Mouse (Mus musculus) heart, postnatal 0 days (tissue): ENCODE data around the gene 9130019O22Rik. TPM values are rescaled to one million over a fixed set of nuclear protein-coding genes. Genes with fewer than 3 reads are reported as not detected.
"Not testable (repeated sequence)": the region's sequence is repeated elsewhere in the genome, so short reads cannot be mapped to it uniquely, and the experiment has no call there.

Experiments used
- ATAC-seq: fragments of 200-750 bp; cut with Nextera tagmentation; 2 replicates; pipeline ENCODE4 v1.8.0; 2017; ENCODE audit warnings: low read depth, moderate number of reproducible peaks, moderate library complexity; ENCODE audit not compliant: insufficient read depth
- DNase-seq: peaks from one replicate; pipeline ENCODE4 v3.0.0-alpha.2; 2016; ENCODE audit warnings: low spot score
- H3K27ac ChIP-seq: fragments of 300-500 bp; sonication (generic); 2 replicates; pipeline ENCODE4 v1.5.1; 2014; ENCODE audit warnings: low read depth, mild to moderate bottlenecking
- H3K27me3 ChIP-seq: fragments of 300-500 bp; sonication (generic); 2 replicates; pipeline ENCODE4 v1.6.1; 2014; ENCODE audit warnings: low read length, mixed read lengths; ENCODE audit not compliant: control insufficient read depth, insufficient read depth
- H3K36me3 ChIP-seq: fragments of 300-500 bp; sonication (generic); replicated peaks from 2 replicates; pipeline ENCODE4 v1.6.1; 2014; ENCODE audit warnings: low read length, mixed read lengths; ENCODE audit not compliant: control insufficient read depth, insufficient read depth
- H3K4me1 ChIP-seq: fragments of 300-500 bp; sonication (generic); 2 replicates; pipeline ENCODE4 v1.6.1; 2014; ENCODE audit warnings: antibody characterized with exemption; ENCODE audit not compliant: control insufficient read depth, insufficient read depth
- H3K4me2 ChIP-seq: fragments of 300-500 bp; sonication (generic); 2 replicates; pipeline ENCODE4 v1.6.1; 2014; ENCODE audit warnings: low read depth, mild to moderate bottlenecking, low read length, moderate library complexity
- H3K4me3 ChIP-seq: fragments of 300-500 bp; sonication (generic); 2 replicates; pipeline ENCODE4 v1.5.1; 2014; ENCODE audit warnings: low read depth, low read length
- H3K9ac ChIP-seq: fragments of 300-500 bp; sonication (generic); replicated peaks from 2 replicates; pipeline ENCODE4 v1.6.1; 2014; ENCODE audit warnings: low read depth, low read length, mixed read lengths
- H3K9me3 ChIP-seq: fragments of 300-500 bp; sonication (generic); replicated peaks from 2 replicates; pipeline ENCODE4 v1.6.1; 2016; ENCODE audit warnings: low read length; ENCODE audit not compliant: control insufficient read depth
- CTCF ChIP-seq: IDR thresholded peaks from 2 replicates; pipeline ENCODE4 v1.5.1; 2016; ENCODE audit warnings: antibody characterized with exemption, control low read depth, low read depth
- EP300 ChIP-seq: IDR thresholded peaks from 2 replicates; pipeline ENCODE4 v1.6.1; 2016; ENCODE audit warnings: antibody characterized with exemption, low read depth
- WGBS: fragments of 180-500 bp; shearing (Covaris S2); extraction: QIAGEN DNeasy Blood & Tissue Kit; methylation state at CpG from one replicate; pipeline ENCODE4 v1.1.7; 2014; 5-methylcytosine and 5-hydroxymethylcytosine counted together
- polyA plus RNA-seq: library from polyadenylated mRNA; unstranded; fragments of >200 nt; fragmentation: Nextera tagmentation; extraction: Ambion mirVana; gene quantifications from 2 replicates; pipeline ENCODE4 v1.2.1, GENCODE M21; 2015
- total RNA-seq: library from RNA; depleted of rRNA; stranded (reverse); fragments of >200 nt; gene quantifications from 2 replicates; pipeline ENCODE4 v1.2.3, GENCODE M21; 2014; ENCODE audit warnings: low replicate concordance

Gene 9130019O22Rik
- total and polyA plus RNA-seq, 2 experiments from 2014 or later = 2.8 to 3.2 TPM

- peaks cover 28% of the 10 kb centered on the region for H3K4me1 ChIP-seq
- no peak for TF ChIP-seq EP300
- peak overlapping the region; percentile 68 for H3K4me2 ChIP-seq
- H3K27me3 ChIP-seq = no peaks in the 10 kb centered on the region
- H3K9me3 ChIP-seq = no peaks in the 10 kb centered on the region
- peak overlapping the region; percentile 85 for H3K4me3 ChIP-seq
- peak overlapping the region; percentile 92 for H3K9ac ChIP-seq
- peaks cover 26% of the 10 kb centered on the region for H3K36me3 ChIP-seq
- no peak for ATAC-seq
- WGBS = 86% methylated on average over 8 of the region's 8 CpGs
- H3K27ac ChIP-seq = peak overlapping the region; percentile 99; the same call in 1 of the 2 replicates
- no peak for DNase-seq
Observed at GRCm38 (mm10) chr7:127344371-127344770, 42.6 kb downstream of the 9130019O22Rik start.

DNA sequence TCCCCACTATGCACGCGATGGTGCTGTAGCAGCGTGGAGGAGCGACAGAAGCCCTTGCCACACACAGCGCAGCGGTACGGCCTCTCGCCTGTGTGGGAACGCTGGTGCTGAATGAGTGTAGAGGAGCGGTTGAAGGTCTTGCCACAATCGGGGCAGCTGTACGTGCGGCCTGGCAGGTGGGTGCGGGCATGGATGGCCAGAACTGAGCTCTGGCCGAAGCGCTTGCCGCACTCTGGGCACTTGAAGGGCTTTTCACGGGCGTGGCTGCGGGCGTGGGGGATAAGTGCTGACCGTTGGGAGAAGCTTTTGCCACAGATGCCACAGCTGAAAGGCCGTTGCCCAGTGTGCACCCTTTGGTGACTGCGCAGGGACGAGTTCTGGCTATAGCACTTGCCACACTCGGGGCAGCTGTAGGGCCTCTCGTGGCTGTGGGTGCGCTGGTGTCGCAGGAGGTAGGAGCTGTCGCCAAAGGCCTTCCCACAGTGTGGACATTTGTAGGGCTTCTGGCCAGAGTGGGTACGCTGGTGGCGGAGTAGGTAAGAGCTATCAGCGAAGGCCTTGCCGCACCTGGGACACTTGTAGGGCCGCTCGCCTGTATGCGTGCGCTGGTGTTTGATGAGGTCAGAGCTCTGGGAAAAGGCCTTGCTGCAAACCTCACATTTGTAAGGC is 43.5 kb downstream of the 9130019O22Rik start:
- WGBS = 87% methylated on average over 38 of the region's 38 CpGs
- Histone ChIP-seq H3K27ac (no peak overlapping the region), H3K27me3 (no peaks in the 10 kb centered on the region), H3K4me1 (peaks cover 28% of the 10 kb centered on the region), H3K4me3 (no peak overlapping the region), H3K9me3 (no peaks in the 10 kb centered on the region), H3K36me3 (peaks cover 26% of the 10 kb centered on the region), H3K4me2 (no peak overlapping the region), H3K9ac (no peak overlapping the region)
- DNase-seq (no peak), ATAC-seq (no peak)
- no peak for TF ChIP-seq CTCF
- no peak for TF ChIP-seq EP300

GRCm38 (mm10) chr7:127342888-127343287 is 44.1 kb downstream of the 9130019O22Rik start:
- Histone ChIP-seq H3K27me3 (no peaks in the 10 kb centered on the region), H3K4me3 (no peak overlapping the region), H3K36me3 (peaks cover 26% of the 10 kb centered on the region), H3K27ac (peak overlapping the region; percentile 13; the same call in 1 of the 2 replicates), H3K4me1 (peaks cover 28% of the 10 kb centered on the region), H3K9me3 (no peaks in the 10 kb centered on the region), H3K9ac (no peak overlapping the region), H3K4me2 (no peak overlapping the region)
- no peak for DNase-seq
- WGBS = 86% methylated on average over 7 of the region's 7 CpGs
- TF ChIP-seq CTCF (no peak), EP300 (no peak)
- no peak for ATAC-seq

DNA sequence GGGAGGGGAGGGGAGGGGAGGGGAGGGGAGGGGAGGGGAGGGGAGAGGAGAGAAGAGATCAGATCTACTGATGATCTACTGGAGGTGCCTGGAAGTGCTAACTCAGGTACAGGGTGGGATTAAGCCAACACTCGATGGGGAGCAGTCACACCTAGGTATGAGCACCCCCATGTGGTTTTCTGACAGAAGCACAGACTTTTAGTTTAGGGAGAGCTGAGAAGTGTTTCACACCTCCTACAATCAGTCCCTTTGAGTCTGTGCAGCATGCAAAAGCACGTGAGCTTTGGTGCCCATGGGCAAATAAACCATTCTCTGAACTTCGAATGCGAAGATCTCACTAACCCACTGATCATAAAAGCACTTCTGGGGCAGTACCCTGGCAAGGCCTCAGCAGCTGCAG is 44.6 kb downstream of the 9130019O22Rik start:
- ATAC-seq (no peak), DNase-seq (no peak)
- TF ChIP-seq EP300 (no peak), CTCF (peak; percentile 33; the same call in 1 of the 2 replicates)
- peaks cover 28% of the 10 kb centered on the region for H3K4me1 ChIP-seq
- 54% methylated on average over 4 of the region's 4 CpGs for WGBS
- H3K4me3 ChIP-seq = no peak overlapping the region
- H3K27me3 ChIP-seq = no peaks in the 10 kb centered on the region
- H3K4me2 ChIP-seq = no peak overlapping the region
- H3K9me3 ChIP-seq = no peaks in the 10 kb centered on the region
- H3K36me3 ChIP-seq = peaks cover 26% of the 10 kb centered on the region
- H3K9ac ChIP-seq = no peak overlapping the region
- H3K27ac ChIP-seq = peak overlapping the region; percentile 13; the same call in 1 of the 2 replicates

DNA sequence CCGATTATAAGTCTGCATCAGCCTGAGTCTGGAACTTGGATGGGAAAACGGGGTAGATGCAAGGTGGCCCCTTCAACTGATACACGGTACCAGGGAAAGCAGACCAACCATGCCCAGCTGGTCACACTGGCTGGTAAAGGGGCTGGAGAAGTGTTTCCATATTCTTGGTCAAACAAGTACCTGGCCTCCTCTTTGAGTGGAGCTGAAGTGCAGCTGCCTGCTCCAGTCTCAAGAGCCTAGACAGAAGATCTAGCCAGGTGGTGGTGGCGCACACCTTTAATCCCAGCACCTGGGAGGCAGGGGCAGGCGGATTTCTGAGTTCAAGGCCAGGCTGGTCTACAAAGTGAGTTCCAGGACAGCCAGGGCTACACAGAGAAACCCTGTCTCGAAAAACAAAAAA is 45.1 kb downstream of the 9130019O22Rik start:
- DNase-seq, ATAC-seq, H3K27ac ChIP-seq, H3K27me3 ChIP-seq, H3K9ac ChIP-seq, H3K9me3 ChIP-seq, H3K4me3 ChIP-seq, H3K4me2 ChIP-seq: not testable (repeated sequence)
- 94% methylated on average over 6 of the region's 6 CpGs for WGBS
- Histone ChIP-seq H3K36me3 (peaks cover 26% of the 10 kb centered on the region), H3K4me1 (peaks cover 23% of the 10 kb centered on the region)

- peaks cover 26% of the 10 kb centered on the region for H3K36me3 ChIP-seq
- H3K4me3 ChIP-seq = no peak overlapping the region
- H3K4me2 ChIP-seq = no peak overlapping the region
- DNase-seq = no peak
- no peaks in the 10 kb centered on the region for H3K9me3 ChIP-seq
- H3K4me1 ChIP-seq = peaks cover 18% of the 10 kb centered on the region
- H3K9ac ChIP-seq = no peak overlapping the region
- TF ChIP-seq CTCF (no peak), EP300 (no peak)
- ATAC-seq = no peak
- no peaks in the 10 kb centered on the region for H3K27me3 ChIP-seq
- H3K27ac ChIP-seq = no peak overlapping the region
- WGBS = 95% methylated on average over 8 of the region's 8 CpGs
Observed at GRCm38 (mm10) chr7:127341356-127341755, 45.6 kb downstream of the 9130019O22Rik start.
